21 mouse cellular contexts compared by ENCODE assay signal in the genomic region with DNA sequence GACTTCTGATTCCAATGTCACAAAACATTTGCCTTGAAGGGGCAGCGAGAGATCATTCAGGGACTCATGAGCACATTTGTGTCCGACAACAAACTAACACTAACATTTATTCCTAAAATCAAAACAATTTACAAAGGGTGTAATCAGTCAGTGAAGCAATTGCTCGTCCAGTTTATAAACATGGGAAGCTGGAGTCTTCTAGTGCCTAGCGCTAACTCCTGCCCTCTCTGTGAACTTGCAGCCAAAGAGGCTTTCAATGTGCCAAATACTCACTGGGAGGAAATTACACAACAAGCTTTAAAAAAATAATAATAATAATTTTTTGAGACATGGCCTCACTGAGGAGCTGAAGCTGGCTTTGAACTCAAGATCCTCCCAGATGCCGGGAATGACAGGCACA.
"Had no signal": no experiment of that assay in that cellular context is flagged by ENCODE, and none has a peak within 500 bp of the region (broad histone marks: within the 10 kb centered on the region; RNA-seq: fewer than 3 reads in every experiment).

No protein-coding gene starts in this region.

- H3K9me3 ChIP-seq: limb, embryonic 15.5 days; liver, embryonic 13.5 days; midbrain, embryonic 12.5 days; midbrain, embryonic 15.5 days; neural tube, embryonic 12.5 days; neural tube, embryonic 15.5 days had no signal

- DNase-seq: kidney, adult 18-20 months; kidney, adult 9 months; kidney, postnatal 14 days; kidney, postnatal 4 days; left cerebral cortex, postnatal 4 days; liver, embryonic 13.5 days; right cerebral cortex, adult 18-20 months; right cerebral cortex, postnatal 14 days; right cerebral cortex, postnatal 4 days; thymus, adult 2 months; thymus, postnatal 14 days; thymus, postnatal 4 days had no signal

- H3K27ac ChIP-seq: limb, embryonic 12.5 days; limb, embryonic 15.5 days; liver, embryonic 13.5 days; macrophage; midbrain, embryonic 12.5 days; midbrain, embryonic 15.5 days; neural tube, embryonic 12.5 days; neural tube, embryonic 15.5 days had no signal

- H3K4me3 ChIP-seq: limb, embryonic 12.5 days; limb, embryonic 15.5 days; liver, embryonic 13.5 days; midbrain, embryonic 12.5 days; midbrain, embryonic 15.5 days; neural tube, embryonic 12.5 days; neural tube, embryonic 15.5 days had no signal

- H3K4me1 ChIP-seq: limb, embryonic 15.5 days; liver, embryonic 13.5 days had no signal

- H3K4me2 ChIP-seq: limb, embryonic 12.5 days; limb, embryonic 15.5 days; liver, embryonic 13.5 days; midbrain, embryonic 12.5 days; midbrain, embryonic 15.5 days; neural tube, embryonic 12.5 days; neural tube, embryonic 15.5 days had no signal

- H3K27me3 ChIP-seq: limb, embryonic 12.5 days; limb, embryonic 15.5 days; liver, embryonic 13.5 days; midbrain, embryonic 12.5 days; midbrain, embryonic 15.5 days; neural tube, embryonic 12.5 days; neural tube, embryonic 15.5 days had no signal

- H3K9ac ChIP-seq: limb, embryonic 12.5 days; limb, embryonic 15.5 days; liver, embryonic 13.5 days; midbrain, embryonic 12.5 days; midbrain, embryonic 15.5 days; neural tube, embryonic 12.5 days; neural tube, embryonic 15.5 days had no signal

- ATAC-seq: inflammation-experienced regulatory T-cells, adult 6 months; intestine, embryonic 16.5 days; midbrain, embryonic 15.5 days had no signal

- H3K36me3 ChIP-seq: limb, embryonic 12.5 days; limb, embryonic 15.5 days; liver, embryonic 13.5 days; midbrain, embryonic 12.5 days; midbrain, embryonic 15.5 days; neural tube, embryonic 15.5 days had no signal
